Mouse (Mus musculus) right cerebral cortex, postnatal 36 days (tissue): ENCODE data around the gene Itpkb.

Experiments used
- DNase-seq, 2 experiments: peaks; one replicate each; pipeline ENCODE4 v3.0.0; 2022; ENCODE audit warnings: low spot score in 2 of 2, mixed read lengths in 1 of 2

The Itpkb gene

DNA sequence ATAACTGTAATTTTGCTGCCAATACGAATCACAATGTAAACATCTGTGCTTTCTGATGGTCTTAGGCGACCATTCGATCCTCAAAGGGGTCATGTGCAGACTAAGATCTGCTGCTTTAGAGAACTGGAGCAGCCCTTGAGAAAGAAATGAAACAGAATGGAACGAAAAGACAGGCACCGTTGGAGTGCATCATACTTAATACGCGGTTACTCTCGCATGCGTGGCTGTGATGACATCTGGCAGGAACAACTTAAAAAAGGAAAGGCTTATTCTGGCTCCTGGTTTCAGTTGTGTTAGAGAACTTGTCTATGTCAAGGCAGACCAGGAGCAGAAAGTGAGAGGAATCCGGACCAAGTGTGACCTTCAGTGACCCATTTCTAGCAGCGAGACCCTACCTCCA lies 15.6 kb upstream of the Itpkb start:
- DNase-seq = no peak

DNA sequence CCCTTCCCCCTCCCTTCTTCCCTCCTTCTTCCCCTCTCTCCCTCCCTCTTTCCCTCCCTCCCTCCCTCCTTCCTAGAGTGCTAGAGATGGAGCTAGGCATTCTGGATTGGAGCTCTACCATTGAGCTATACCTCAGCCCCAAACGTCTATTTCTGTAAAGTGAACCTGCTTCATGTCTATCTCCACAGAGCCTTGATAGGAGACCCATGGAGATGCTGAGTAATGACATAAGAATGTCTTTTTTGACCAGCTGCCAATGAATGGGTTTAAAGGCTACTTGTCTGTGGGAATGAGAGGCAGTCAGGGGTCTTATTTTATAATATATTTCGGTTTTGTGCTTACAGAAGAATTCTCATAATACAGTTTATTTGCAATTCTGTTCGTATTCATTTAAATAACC lies 15.2 kb upstream of the Itpkb start:
- DNase-seq = no peak

DNA sequence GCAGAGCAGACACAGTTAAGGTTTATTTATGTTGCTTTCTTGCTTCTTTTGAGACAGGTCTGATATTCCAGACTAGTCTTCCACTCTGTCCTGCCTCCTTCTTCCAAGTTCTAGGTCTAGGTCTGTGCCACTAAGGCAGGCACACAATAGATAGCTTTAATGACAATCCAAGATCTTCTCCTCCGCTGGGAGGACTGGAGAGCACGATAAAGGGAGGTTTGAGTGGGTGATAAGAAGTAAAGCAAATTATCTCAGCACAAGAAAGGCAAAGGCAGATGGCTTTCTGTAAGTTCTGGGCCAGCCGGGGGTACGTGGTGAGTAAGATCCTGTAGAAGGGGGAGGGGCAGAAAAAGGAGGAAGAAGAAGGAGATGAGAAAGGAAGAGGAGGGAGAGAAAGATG lies 12.8 kb upstream of the Itpkb start:
- DNase-seq = no peak

DNA sequence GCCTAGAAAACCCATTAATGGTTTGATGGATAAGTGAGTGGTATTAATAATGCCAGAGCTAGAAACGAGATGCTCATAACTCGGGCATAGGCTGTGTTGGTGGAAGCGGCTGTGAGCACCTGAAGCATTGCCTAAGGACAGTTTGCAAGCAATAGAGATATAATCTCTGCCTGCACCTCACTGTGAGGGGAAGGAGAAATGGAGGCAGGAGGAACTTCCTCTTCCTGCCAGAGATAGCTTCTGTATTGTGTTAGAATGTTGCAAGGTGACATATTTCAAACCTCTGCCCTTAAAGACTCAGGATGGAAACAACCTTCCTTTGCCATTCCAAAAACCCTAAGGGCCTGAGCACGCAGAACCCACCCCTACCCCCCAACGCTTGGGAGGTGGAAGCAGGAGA lies 11.9 kb upstream of the Itpkb start:
- DNase-seq = no peak

- no peak for DNase-seq
Measured at GRCm38 (mm10) chr1:180319895-180320294, 10.4 kb upstream of the Itpkb start.

- DNase-seq = no peak
Measured at GRCm38 (mm10) chr1:180322896-180323295, 7.4 kb upstream of the Itpkb start.

GRCm38 (mm10) chr1:180323491-180323890 lies 6.8 kb upstream of the Itpkb start:
- DNase-seq = no peak

DNA sequence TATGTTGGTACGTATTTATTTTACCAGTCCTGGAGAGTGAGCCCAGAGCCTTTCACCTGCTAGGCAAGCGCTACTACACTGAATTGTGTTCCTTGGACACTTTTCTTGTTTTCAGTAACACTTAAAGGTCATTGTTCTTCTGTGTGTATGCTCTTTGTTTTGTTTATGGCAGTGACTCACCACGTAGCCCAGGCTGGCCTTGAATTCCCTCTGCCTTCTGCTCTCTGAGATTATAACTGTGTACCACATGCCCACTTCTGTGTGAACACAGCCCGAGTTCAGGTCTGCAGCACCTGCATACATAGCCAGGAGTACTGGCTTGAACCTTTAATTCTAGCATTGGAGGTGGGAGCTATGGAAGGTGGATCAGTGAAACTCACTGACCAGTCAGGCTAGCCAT lies 6.0 kb upstream of the Itpkb start:
- no peak for DNase-seq

DNA sequence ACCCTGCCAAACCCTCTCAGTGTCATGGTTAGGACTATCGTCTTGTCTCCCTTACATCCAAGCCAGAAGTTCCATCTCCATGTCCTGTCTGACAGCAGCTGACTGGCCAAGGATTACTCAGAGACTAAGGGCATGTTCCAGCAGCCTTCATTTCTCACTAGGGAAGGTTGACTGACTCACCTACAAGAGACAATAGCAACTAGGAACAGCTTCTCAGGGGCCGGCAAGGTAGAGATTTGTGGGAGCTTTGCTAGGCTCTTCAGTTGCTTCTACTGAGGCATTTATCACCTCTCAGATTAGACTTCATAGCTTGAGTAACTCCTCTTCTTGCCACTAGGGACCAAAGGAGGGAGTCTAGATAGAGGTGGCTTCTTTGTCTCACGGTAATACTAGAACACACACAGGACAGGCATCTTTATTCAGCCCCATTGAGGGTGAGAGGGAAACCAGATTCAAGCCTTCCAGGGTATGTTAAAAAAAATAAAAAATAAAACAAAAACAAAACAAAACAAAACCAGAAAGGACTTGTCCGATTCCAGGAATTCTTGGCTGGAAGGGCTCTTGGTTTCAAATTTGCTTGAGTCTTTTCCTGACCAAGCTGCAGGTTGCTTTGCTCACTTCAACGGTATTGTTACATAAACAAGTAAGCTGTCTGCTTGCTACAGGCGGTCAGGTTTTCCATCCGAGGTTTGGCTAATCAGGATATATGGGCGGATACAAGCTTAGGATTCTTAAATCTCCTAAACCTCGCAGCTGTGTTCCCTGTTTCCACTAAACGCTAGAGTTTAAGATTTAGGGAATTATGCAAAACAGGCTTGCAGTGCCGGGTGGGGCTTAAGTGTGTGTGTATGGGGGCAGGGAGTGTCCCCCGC lies 1.3 kb upstream of the Itpkb start:
- no peak for DNase-seq

DNA sequence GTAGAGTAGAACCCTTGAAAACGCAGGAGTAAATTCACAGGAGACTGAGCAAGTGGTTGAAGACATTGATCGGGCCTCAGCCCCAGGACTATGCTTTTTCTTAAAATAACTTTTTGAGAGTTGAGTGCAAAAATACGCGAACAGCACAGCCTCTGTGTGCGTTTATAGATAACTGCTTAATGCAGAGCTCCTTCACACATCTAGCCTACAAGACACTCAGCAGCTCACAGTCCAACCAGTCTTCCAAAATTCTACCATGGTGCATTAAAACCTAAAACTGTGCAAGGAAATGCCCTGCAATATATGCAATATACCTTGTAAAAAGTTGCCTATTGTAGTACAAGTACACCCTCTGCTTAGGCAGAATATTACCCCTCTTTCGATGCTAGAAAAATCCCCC lies 579 bp upstream of the Itpkb start:
- DNase-seq = no peak

DNA sequence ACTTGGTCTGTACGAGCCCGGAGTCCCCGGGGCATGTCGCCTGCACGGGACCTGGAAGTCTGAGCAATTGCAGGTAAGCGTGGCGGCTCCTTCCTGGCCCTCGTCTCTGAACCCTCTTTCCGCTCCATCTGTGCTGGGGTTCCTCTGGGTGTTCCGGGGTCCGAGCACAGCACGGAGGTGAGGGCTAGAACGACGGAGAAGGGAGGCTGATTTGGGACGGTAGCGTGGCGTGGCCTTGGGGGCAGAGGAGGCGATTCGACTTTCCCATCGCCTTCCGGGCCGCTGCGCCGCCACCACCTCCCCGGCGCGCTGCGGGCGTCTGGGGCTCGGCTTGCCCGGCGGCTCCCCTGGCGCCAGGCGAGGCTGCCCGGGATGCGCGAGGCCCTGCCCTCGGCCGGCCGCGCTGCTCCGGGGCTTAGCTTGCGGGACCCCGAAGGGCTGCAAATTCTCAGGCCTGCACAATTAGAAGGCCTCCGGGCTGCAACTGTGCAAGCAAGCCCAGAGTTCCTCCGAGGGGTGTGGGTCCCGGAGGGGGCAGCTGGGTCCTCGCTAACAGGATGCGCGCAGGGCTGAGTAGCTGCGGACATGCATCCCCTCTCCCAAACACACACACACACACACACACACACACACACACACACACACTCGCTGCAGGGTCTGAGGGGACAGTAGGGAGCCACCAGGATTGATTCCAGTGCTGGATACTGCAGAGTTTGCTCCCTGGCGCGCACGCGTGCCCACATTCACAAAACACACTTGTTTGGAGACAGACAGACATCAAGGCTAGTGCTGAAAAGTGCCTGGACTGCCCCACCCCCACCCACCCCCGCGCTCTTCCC lies 641 bp downstream of the Itpkb start:
- DNase-seq = no peak

DNA sequence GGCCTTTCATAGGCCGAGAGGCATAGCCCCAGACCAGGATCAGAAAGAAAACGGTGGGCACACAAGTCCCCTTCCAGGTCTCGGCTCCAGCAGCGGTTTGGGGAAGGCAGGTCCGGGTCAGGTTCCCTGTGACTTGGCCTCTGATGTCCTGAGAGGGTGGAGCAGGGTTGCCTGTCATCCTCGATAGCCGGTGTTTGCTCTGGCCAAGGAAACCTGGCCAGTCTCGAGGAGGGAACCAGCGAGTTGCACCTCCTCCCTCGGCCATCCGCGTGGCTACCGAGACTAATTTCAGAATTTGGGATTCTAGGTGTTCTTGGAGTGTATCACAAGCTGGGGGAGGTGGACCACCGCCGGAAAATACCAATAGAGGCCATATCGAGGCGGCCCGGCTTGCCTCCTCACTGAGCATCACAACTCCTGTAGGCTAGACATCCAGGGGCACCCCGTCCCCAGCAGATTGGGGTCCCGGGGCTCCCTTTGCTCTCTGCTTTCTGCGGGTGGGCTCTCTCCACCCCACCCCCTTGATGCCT lies 1.3 kb downstream of the Itpkb start:
- no peak for DNase-seq

- peak; percentile 59 for DNase-seq
Measured at GRCm38 (mm10) chr1:180332076-180332927, 2.0 kb downstream of the Itpkb start.

GRCm38 (mm10) chr1:180332928-180333440 lies 2.7 kb downstream of the Itpkb start:
- no peak for DNase-seq

DNA sequence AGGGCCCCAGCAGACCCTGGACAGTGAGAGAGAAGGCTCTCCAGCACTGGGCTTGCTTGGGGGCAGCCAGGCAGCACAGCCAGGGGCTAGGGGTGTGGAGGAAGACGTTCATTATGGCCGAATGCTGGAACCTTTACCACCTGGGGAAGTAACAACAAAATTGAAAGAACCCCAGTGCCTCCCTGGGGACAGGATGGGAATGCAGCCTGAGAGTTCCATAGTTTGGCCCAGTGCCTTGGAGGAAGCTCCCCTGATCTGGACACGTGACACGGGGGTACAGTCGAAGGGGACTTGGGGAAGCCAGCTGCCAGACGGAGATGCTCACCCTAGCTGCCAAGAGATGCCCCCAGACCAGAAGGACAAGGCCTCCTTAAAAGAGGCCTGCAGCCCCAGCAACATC lies 3.3 kb downstream of the Itpkb start:
- no peak for DNase-seq

- DNase-seq = no peak
Measured at GRCm38 (mm10) chr1:180334541-180334940, 4.3 kb downstream of the Itpkb start.

DNA sequence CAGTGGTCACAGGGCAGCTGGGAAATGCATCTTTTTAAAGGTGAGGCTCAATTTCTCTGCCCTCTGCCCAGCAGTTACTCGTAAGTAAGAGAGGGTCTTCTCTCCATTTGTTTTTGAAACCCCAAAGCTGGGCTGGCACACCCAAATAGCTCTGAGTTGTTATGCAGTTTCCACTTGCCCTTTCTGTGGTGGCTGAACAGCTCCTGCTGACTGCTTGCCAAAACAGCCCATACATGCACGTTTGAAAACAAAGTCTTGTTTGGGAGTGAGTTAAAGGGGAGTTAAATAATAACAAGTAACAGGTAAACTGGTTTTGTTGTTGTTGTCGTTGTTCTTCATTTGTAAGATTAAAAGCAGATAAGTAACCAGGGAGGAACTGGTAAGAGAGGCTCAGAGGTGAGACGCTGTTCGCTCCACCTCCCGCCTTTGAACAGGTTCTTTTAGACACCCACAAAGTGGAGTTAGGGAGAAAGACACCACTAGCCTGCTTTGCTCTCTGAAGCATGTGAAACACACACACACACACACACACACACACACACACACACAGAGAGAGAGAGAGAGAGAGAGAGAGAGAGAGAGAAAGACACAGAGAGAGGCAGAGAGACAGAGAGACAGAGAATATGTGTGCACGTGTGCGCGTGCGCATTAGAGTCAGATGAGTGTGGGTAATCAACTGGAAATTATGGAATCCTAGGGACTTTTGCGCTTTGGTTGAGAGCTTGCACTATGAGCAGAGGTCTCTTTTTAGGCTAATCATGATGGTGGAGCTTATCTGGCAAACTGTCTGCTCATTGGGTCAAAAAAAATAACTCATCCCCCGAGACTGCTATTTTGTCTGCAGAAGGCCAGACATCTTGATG lies 5.5 kb downstream of the Itpkb start:
- no peak for DNase-seq

DNA sequence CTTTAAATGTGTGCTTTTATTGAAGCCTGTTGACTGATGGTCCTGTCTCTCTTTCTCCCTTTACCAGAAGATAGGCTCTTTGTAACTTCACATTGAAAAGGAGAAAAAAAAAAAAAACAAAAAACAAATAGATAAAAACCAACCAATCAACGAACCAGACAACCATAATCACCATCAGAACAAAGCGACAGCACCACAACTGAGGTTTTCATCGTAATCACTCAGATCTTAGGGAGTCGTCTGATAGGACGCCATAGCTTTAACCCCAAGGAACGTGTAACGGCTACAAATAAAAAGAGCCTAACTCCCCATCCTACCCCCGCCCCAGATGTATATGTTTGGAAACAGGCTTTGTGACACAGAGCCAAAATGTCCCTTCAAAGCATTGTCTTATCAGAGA lies 8.1 kb downstream of the Itpkb start:
- no peak for DNase-seq

DNA sequence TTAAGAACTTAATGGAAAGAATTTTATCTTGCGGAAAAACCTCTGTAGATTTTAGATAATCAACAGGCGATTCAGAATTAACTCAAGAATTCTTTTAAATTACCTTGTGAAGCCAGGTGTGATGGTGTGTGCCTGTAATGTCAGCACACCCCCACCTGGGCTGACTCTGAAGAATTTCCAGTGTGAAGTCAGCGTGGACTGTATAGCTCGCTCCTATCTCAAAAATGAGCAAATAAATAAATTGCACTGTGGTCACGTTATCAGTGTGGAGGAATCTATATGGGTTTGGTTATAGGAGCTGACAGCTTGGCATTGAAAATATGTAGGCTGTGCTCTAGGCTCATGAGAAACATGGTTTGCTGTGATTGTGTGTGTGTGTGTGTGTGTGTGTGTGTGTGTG lies 8.9 kb downstream of the Itpkb start:
- no peak for DNase-seq

- DNase-seq = no peak
Measured at GRCm38 (mm10) chr1:180342944-180343343, 12.7 kb downstream of the Itpkb start.
